In the genomic region with DNA sequence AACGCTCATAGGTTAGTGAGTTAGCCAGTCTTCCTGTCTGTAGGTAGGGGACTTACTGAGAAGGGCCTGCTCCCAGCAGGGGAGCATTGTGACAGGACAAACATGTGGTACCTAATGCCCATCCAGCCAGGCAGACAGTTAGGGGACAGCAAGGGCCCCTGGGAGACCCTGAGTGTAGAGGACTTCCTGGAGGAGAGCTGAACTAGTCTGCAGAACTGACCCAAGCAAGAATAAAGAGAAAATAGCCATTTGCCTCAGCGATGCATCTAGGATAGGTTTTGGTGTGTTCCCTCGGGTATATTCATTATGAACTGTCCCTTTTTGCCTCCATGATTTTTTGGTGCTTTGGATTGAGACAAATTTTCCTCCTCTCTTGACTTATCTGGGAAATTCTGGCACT, we compare ENCODE assay signal across 17 mouse cellular contexts. TPM values are rescaled to one million over a fixed set of nuclear protein-coding genes. Genes with fewer than 3 reads are reported as not detected.
DNase-seq lines count a peak whose midpoint lies in the region; ATAC-seq and TF ChIP-seq lines count a peak whose summit lies in the region.
"Had no signal": no experiment of that assay in that cellular context is flagged by ENCODE, and none has a peak within 500 bp of the region (broad histone marks: within the 10 kb centered on the region; RNA-seq: fewer than 3 reads in every experiment).

No protein-coding gene starts in this region.

- H3K36me3 ChIP-seq in hindbrain, embryonic 10.5 days, result no peaks in the 10 kb centered on the region
- H3K36me3 ChIP-seq in hindbrain, embryonic 13.5 days, result no peaks in the 10 kb centered on the region
- no peaks in the 10 kb centered on the region for H3K36me3 ChIP-seq in lung, postnatal 0 days (ENCODE audit: insufficient read depth, low read length)
- H3K36me3 ChIP-seq in heart, embryonic 15.5 days, result no peaks in the 10 kb centered on the region
- H3K36me3 ChIP-seq in stomach, embryonic 16.5 days (ENCODE audit: control insufficient read depth, insufficient read depth, low read length), result no peaks in the 10 kb centered on the region
- H3K36me3 ChIP-seq: embryonic facial prominence, embryonic 12.5 days; liver, embryonic 12.5 days; midbrain, embryonic 15.5 days; neural tube, embryonic 12.5 days had no signal

- H3K4me1 ChIP-seq in hindbrain, embryonic 10.5 days (replicated peaks), result peaks cover 12% of the 10 kb centered on the region
- 0 out of 2 replicates have a peak, but pooled peaks cover 5% of the 10 kb centered on the region for H3K4me1 ChIP-seq in hindbrain, embryonic 13.5 days (replicated peaks)
- peaks cover 6% of the 10 kb centered on the region; the same call in 1 of the 2 replicates for H3K4me1 ChIP-seq in lung, postnatal 0 days (ENCODE audit: insufficient read depth, low read depth, low read length)
- peaks cover 29% of the 10 kb centered on the region for H3K4me1 ChIP-seq in heart, embryonic 15.5 days (replicated peaks)
- H3K4me1 ChIP-seq in stomach, embryonic 16.5 days (ENCODE audit: control insufficient read depth, insufficient read depth, low read length), result peaks cover 11% of the 10 kb centered on the region

- no peak overlapping the region for H3K4me2 ChIP-seq in hindbrain, embryonic 13.5 days
- H3K4me2 ChIP-seq in lung, postnatal 0 days (replicated peaks; ENCODE audit: low read depth, low read length), result no peak overlapping the region
- H3K4me2 ChIP-seq in heart, embryonic 15.5 days, result no peak overlapping the region
- no peak overlapping the region for H3K4me2 ChIP-seq in stomach, embryonic 16.5 days (ENCODE audit: low read depth, low read length)
- H3K4me2 ChIP-seq: embryonic facial prominence, embryonic 12.5 days; liver, embryonic 12.5 days; midbrain, embryonic 15.5 days; neural tube, embryonic 12.5 days had no signal

- no peak for TF ChIP-seq CTCF in lung, postnatal 0 days (IDR thresholded peaks at IDR 0.05)

- 64% methylated on average over 3 of the region's 3 CpGs for WGBS in hindbrain, embryonic 10.5 days
- 70% methylated on average over 3 of the region's 3 CpGs for WGBS in hindbrain, embryonic 13.5 days
- WGBS in lung, postnatal 0 days, result 70% methylated on average over 3 of the region's 3 CpGs
- 72% methylated on average over 3 of the region's 3 CpGs for WGBS in heart, embryonic 15.5 days
- 72% methylated on average over 3 of the region's 3 CpGs for WGBS in stomach, embryonic 16.5 days

- H3K9ac ChIP-seq in hindbrain, embryonic 13.5 days, result no peak overlapping the region
- no peak overlapping the region for H3K9ac ChIP-seq in lung, postnatal 0 days (replicated peaks; ENCODE audit: low read depth)
- no peak overlapping the region for H3K9ac ChIP-seq in heart, embryonic 15.5 days
- no peak overlapping the region for H3K9ac ChIP-seq in stomach, embryonic 16.5 days (ENCODE audit: low read length)
- H3K9ac ChIP-seq: embryonic facial prominence, embryonic 12.5 days; liver, embryonic 12.5 days; midbrain, embryonic 15.5 days; neural tube, embryonic 12.5 days had no signal

- no peak overlapping the region for H3K4me3 ChIP-seq in hindbrain, embryonic 10.5 days
- H3K4me3 ChIP-seq in hindbrain, embryonic 13.5 days, result no peak overlapping the region
- H3K4me3 ChIP-seq in lung, postnatal 0 days (ENCODE audit: low read depth, low read length), result no peak overlapping the region
- H3K4me3 ChIP-seq in heart, embryonic 15.5 days, result no peak overlapping the region
- no peak overlapping the region for H3K4me3 ChIP-seq in stomach, embryonic 16.5 days (replicated peaks; ENCODE audit: low read length)
- H3K4me3 ChIP-seq: embryonic facial prominence, embryonic 12.5 days; liver, embryonic 12.5 days; midbrain, embryonic 15.5 days; neural tube, embryonic 12.5 days had no signal

- ATAC-seq in hindbrain, embryonic 13.5 days (ENCODE audit: low FRiP score), result no peak
- ATAC-seq in lung, postnatal 0 days, result no peak
- ATAC-seq in heart, embryonic 15.5 days (replicated peaks; ENCODE audit: insufficient number of reproducible peaks, insufficient read depth, low FRiP score, low read depth), result 0 out of 2 replicates have a peak, but pooled peaks have one; percentile 31
- no peak for ATAC-seq in stomach, embryonic 16.5 days (ENCODE audit: insufficient read depth, low FRiP score)
- ATAC-seq: CD4-positive, CD25-positive, alpha-beta regulatory T cell, adult 4 months; inflammation-experienced regulatory T-cells, adult 6 months; liver, embryonic 12.5 days had no signal

- no peaks in the 10 kb centered on the region for H3K27me3 ChIP-seq in hindbrain, embryonic 10.5 days (ENCODE audit: insufficient read depth, poor library complexity, severe bottlenecking)
- H3K27me3 ChIP-seq in hindbrain, embryonic 13.5 days, result no peaks in the 10 kb centered on the region
- no peaks in the 10 kb centered on the region for H3K27me3 ChIP-seq in lung, postnatal 0 days (replicated peaks; ENCODE audit: insufficient read depth, low read length)
- H3K27me3 ChIP-seq in heart, embryonic 15.5 days, result no peaks in the 10 kb centered on the region
- H3K27me3 ChIP-seq in stomach, embryonic 16.5 days (ENCODE audit: control insufficient read depth, insufficient read depth, low read length), result no peaks in the 10 kb centered on the region
- H3K27me3 ChIP-seq: embryonic facial prominence, embryonic 12.5 days; liver, embryonic 12.5 days; midbrain, embryonic 15.5 days; neural tube, embryonic 12.5 days had no signal

- no peak for TF ChIP-seq EP300 in lung, postnatal 0 days (IDR thresholded peaks at IDR 0.05)

- H3K27ac ChIP-seq in hindbrain, embryonic 10.5 days, result 0 out of 2 replicates have a peak overlapping the region, but pooled peaks have one; percentile 35
- H3K27ac ChIP-seq in hindbrain, embryonic 13.5 days, result no peak overlapping the region
- peak overlapping the region; percentile 14; the same call in 1 of the 2 replicates for H3K27ac ChIP-seq in lung, postnatal 0 days (ENCODE audit: low read length)
- peak overlapping the region; percentile 75 for H3K27ac ChIP-seq in heart, embryonic 15.5 days
- peak overlapping the region; percentile 10; the same call in 1 of the 2 replicates for H3K27ac ChIP-seq in stomach, embryonic 16.5 days (ENCODE audit: low read length)
- H3K27ac ChIP-seq: embryonic facial prominence, embryonic 12.5 days; liver, embryonic 12.5 days; midbrain, embryonic 15.5 days; neural tube, embryonic 12.5 days had no signal

- DNase-seq in hindbrain, embryonic 10.5 days (ENCODE audit: low spot score), result no peak
- DNase-seq in lung, postnatal 0 days (ENCODE audit: low spot score), result no peak
- no peak for DNase-seq in lung, postnatal 36 days
- no peak for DNase-seq in MN1 (ENCODE audit: low spot score)
- DNase-seq: adrenal gland, postnatal 36 days; cerebellum, postnatal 36 days had no signal

- H3K9me3 ChIP-seq in hindbrain, embryonic 10.5 days, result no peaks in the 10 kb centered on the region
- no peaks in the 10 kb centered on the region for H3K9me3 ChIP-seq in hindbrain, embryonic 13.5 days
- H3K9me3 ChIP-seq in lung, postnatal 0 days (ENCODE audit: low read length), result no peaks in the 10 kb centered on the region
- no peaks in the 10 kb centered on the region for H3K9me3 ChIP-seq in heart, embryonic 15.5 days (replicated peaks)
- H3K9me3 ChIP-seq in stomach, embryonic 16.5 days (replicated peaks; ENCODE audit: control insufficient read depth, low read length), result no peaks in the 10 kb centered on the region
- H3K9me3 ChIP-seq: embryonic facial prominence, embryonic 12.5 days; liver, embryonic 12.5 days; midbrain, embryonic 15.5 days; neural tube, embryonic 12.5 days had no signal

RNA-seq across cellular contexts. Expression of a gene that starts 50.5 kb away (rescaled TPM):
- polyA plus RNA-seq in hindbrain, embryonic 10.5 days (2016; fragmentation: Nextera tagmentation; extraction: Ambion mirVana), result not detected in 2 replicates
- not detected in 2 replicates for polyA plus RNA-seq in hindbrain, embryonic 13.5 days (2015; fragmentation: Nextera tagmentation; extraction: Ambion mirVana)
- polyA plus RNA-seq in lung, postnatal 0 days (2015; fragmentation: Nextera tagmentation; extraction: Ambion mirVana), result not detected in 2 replicates
- polyA plus RNA-seq in heart, embryonic 15.5 days (2015; fragmentation: Nextera tagmentation; extraction: Ambion mirVana), result not detected in 2 replicates
- not detected in 2 replicates for polyA plus RNA-seq in stomach, embryonic 16.5 days (2015; fragmentation: Nextera tagmentation; extraction: Ambion mirVana)
- polyA plus RNA-seq: CD4-positive, CD25-positive, alpha-beta regulatory T cell, adult 4 months; embryonic facial prominence, embryonic 12.5 days; forebrain, embryonic 11.5 days; inflammation-experienced regulatory T-cells, adult 6 months; liver, embryonic 12.5 days; midbrain, embryonic 15.5 days; neural tube, embryonic 12.5 days; spleen, adult 2 months had no signal
